Mouse (Mus musculus): Measurements from ENCODE around the gene Nudt4. TPM values are rescaled to one million over a fixed set of nuclear protein-coding genes. Genes with fewer than 3 reads are reported as not detected.

The Nudt4 gene
- total RNA-seq, 1 experiment: 92.4 TPM

DNA sequence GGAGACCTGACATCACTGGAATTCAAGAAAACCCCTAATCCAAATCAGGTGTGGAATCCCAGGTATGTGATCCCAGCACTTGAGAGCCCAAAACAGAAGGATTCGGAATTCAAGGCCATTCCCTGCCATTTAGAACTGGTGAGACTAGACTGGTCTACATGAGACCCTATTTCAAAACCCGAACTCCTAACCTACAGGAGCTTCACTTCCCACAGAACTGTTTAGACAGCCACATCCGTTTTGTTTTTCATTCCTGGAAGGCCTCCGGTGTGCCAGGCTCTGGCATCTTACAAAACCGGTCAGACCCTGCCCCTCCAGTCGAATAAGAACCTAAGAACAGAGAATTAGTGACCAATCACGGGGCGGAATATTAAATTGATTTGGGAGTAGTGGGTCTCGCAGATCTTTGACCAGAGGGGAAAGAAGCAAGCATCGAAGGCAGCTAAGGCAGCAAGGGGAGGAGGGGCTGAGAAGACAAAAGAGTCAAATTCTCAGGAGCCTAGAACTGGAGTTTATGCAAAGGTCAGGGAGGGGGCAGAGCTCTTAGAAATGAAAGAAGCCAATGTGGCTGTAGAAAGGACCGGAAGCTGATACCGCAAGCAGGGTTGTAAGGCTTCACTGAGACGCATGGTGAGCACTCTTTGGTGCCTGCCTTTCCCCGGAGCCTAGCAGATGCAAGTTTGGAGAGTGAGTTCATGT, 1.4 kb upstream of the Nudt4 start:
- Histone ChIP-seq H3K9ac (ENCODE audit: insufficient read depth, low read depth, low read length, poor library complexity, severe bottlenecking) (no peak overlapping the region; the same call in 1 of the 2 replicates), H3K4me3 (ENCODE audit: insufficient read depth in 1 of 2, low read depth in 1 of 2, low read length in 2 of 2, poor library complexity in 1 of 2, severe bottlenecking in 1 of 2) (peak overlapping the region in 1 of 2 experiments; percentile 1; a peak in 2 of 4 replicates), H3K9me3 (ENCODE audit: control insufficient read depth, insufficient read depth, low read depth, low read length) (no peaks in the 10 kb centered on the region), H3K4me1 (ENCODE audit: control insufficient read depth in 2 of 2, insufficient read depth in 2 of 2, low read length in 2 of 2, poor library complexity in 1 of 2) (peaks cover 12 to 18% of the 10 kb centered on the region in 2 experiments), H3K27ac (ENCODE audit: insufficient read depth, low read depth, low read length, poor library complexity, severe bottlenecking) (peak overlapping the region; percentile 48; the same call in 1 of the 2 replicates), H3K36me3 (ENCODE audit: control insufficient read depth, insufficient read depth, low read length, poor library complexity, severe bottlenecking) (peaks cover 1% of the 10 kb centered on the region)
- in situ Hi-C loops (cut with MboI; ENCODE audit: low sequenced_read_pairs in 2 of 2, unreplicated experiment in 2 of 2): loop anchor here in 1 of 2 experiments (25.0 kb wide), 1 partner anchor 322 kb away; no protein-coding TSS in a partner anchor
- peak; percentile 70 for DNase-seq (ENCODE audit: low read depth, low spot score)
- TF ChIP-seq ZNF384 (IDR thresholded peaks at IDR 0.05; ENCODE audit: low read depth, low read length): 0 out of 2 replicates have a peak, but pooled peaks have one; percentile 17
- no peak for TF ChIP-seq HCFC1 (IDR thresholded peaks at IDR 0.05; ENCODE audit: borderline replicate concordance, insufficient read depth, low read length)
- no peak for TF ChIP-seq MAFK (IDR thresholded peaks at IDR 0.05; ENCODE audit: insufficient read depth, low read depth, low read length)
- TF ChIP-seq CHD2 (IDR thresholded peaks at IDR 0.05; ENCODE audit: low read depth, low read length): 0 out of 2 replicates have a peak, but pooled peaks have one; percentile 39
- TF ChIP-seq ZC3H11A (IDR thresholded peaks at IDR 0.05; ENCODE audit: borderline replicate concordance, low read depth, low read length): no peak

DNA sequence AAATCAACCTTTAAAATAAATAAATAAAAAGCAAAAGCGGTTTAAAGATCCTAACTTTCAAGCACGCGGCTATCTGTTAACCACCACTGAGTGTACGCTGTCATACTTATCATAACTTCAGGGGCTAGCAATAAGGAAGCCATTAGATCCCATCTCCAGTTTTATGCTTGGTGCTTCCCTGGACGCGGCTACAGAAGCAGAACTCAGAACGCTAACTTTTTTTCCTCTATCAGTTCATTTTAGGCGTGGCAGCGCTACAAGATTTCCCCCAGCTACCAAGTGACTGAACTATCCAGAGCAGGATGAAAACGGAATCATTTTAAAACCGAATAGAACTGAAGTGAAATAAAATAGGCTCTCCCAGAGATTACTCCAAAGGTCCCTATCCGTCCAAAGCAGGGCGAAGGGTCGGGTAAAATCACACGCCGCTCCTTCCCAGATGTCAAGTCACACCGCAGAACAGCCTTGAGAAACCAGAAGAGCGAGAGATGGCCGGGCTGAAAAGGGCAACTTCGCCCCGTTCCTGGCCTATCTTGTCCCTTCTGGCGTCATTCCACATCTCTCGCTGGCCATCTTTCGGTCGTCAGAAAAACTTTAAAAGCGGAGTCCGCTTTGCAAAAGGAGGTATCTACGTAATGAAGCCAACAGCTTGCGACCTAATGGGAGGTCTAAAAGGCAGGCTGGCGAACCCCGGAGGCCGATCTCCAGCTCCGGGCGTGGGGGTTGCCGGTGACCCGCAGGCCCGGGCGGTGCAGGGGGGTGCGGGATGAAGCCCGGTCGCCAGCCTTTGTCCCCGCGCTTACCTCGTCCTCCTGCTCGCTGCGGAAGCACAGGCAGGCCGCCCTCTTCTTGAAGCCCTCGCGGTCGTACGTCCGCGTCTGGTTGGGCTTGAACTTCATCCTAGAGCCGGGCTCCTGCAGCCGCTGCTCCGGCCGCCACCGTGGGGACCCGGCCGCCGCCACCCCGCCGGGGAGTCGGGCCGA, 796 bp downstream of the Nudt4 start:
- no peaks in the 10 kb centered on the region for H3K9me3 ChIP-seq (ENCODE audit: control insufficient read depth, insufficient read depth, low read depth, low read length)
- DNase-seq (ENCODE audit: low read depth, low spot score): no peak
- peak overlapping the region; percentile 94 to 97 for H3K4me3 ChIP-seq (ENCODE audit: insufficient read depth in 1 of 2, low read depth in 1 of 2, low read length in 2 of 2, poor library complexity in 1 of 2, severe bottlenecking in 1 of 2)
- in situ Hi-C loops (cut with MboI; ENCODE audit: low sequenced_read_pairs in 2 of 2, unreplicated experiment in 2 of 2): loop anchor here in 1 of 2 experiments (25.0 kb wide), 1 partner anchor 324 kb away; no protein-coding TSS in a partner anchor
- H3K9ac ChIP-seq (ENCODE audit: insufficient read depth, low read depth, low read length, poor library complexity, severe bottlenecking): peak overlapping the region; percentile 82
- H3K36me3 ChIP-seq (ENCODE audit: control insufficient read depth, insufficient read depth, low read length, poor library complexity, severe bottlenecking): peaks cover 3% of the 10 kb centered on the region
- H3K4me1 ChIP-seq (ENCODE audit: control insufficient read depth in 2 of 2, insufficient read depth in 2 of 2, low read length in 2 of 2, poor library complexity in 1 of 2): peaks cover 12 to 25% of the 10 kb centered on the region in 2 experiments
- TF ChIP-seq HCFC1 (IDR thresholded peaks at IDR 0.05; ENCODE audit: borderline replicate concordance, insufficient read depth, low read length) (no peak), ZNF384 (IDR thresholded peaks at IDR 0.05; ENCODE audit: low read depth, low read length) (no peak), CHD2 (IDR thresholded peaks at IDR 0.05; ENCODE audit: low read depth, low read length) (no peak), MAFK (IDR thresholded peaks at IDR 0.05; ENCODE audit: insufficient read depth, low read depth, low read length) (no peak)
- H3K27ac ChIP-seq (ENCODE audit: insufficient read depth, low read depth, low read length, poor library complexity, severe bottlenecking): peak overlapping the region; percentile 62; the same call in 1 of the 2 replicates

DNA sequence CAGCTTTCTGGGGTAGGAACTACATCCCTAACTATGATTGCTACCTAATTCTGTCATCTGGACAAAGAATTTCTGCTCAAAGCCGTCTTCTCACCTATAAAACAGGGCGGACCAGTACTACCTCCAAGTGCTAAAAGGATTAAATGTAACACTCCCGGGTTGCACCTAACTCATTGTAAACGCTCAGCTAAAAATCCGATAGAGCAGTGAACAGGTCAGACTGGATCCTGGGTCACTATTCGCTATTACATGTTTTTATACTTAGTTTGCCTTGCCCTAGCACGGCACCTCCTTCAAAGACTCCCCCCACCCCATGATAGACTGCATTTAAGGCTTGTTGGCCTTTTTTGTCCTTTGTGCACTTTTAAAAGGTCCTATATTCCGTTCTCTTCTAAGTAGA, 1.6 kb downstream of the Nudt4 start:
- TF ChIP-seq HCFC1 (IDR thresholded peaks at IDR 0.05; ENCODE audit: borderline replicate concordance, insufficient read depth, low read length) (no peak), ZNF384 (IDR thresholded peaks at IDR 0.05; ENCODE audit: low read depth, low read length) (no peak), MAFK (IDR thresholded peaks at IDR 0.05; ENCODE audit: insufficient read depth, low read depth, low read length) (no peak)
- in situ Hi-C loops (cut with MboI; ENCODE audit: low sequenced_read_pairs in 2 of 2, unreplicated experiment in 2 of 2): loop anchor here in 1 of 2 experiments (25.0 kb wide), 1 partner anchor 325 kb away; no protein-coding TSS in a partner anchor
- Histone ChIP-seq H3K27ac (ENCODE audit: insufficient read depth, low read depth, low read length, poor library complexity, severe bottlenecking) (no peak overlapping the region), H3K4me1 (ENCODE audit: control insufficient read depth in 2 of 2, insufficient read depth in 2 of 2, low read length in 2 of 2, poor library complexity in 1 of 2) (peaks cover 9 to 23% of the 10 kb centered on the region in 2 experiments), H3K9ac (ENCODE audit: insufficient read depth, low read depth, low read length, poor library complexity, severe bottlenecking) (peak overlapping the region; percentile 57; the same call in 1 of the 2 replicates), H3K4me3 (ENCODE audit: insufficient read depth in 1 of 2, low read depth in 1 of 2, low read length in 2 of 2, poor library complexity in 1 of 2, severe bottlenecking in 1 of 2) (peak overlapping the region; percentile 94 to 97), H3K36me3 (ENCODE audit: control insufficient read depth, insufficient read depth, low read length, poor library complexity, severe bottlenecking) (peaks cover 6% of the 10 kb centered on the region), H3K9me3 (ENCODE audit: control insufficient read depth, insufficient read depth, low read depth, low read length) (no peaks in the 10 kb centered on the region)
- no peak for DNase-seq (ENCODE audit: low read depth, low spot score)

DNA sequence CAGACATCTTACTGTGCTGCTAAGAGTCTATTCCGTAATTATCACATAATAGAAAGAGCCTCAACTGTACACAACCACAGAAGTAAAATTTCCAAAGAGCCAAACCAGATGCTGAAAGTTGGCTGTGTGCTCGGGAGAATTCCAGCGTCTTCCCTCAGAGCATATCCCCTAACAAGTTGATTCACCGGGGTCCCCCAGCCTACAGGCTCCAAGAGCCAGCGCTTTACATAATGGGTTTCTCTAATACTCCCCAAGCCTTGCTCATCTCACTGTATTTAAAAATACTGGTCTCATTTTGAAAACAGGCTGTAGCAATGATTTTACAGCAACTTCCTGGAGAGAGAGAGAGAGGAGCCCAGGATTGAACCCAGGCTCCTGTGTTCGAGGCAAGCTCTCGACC, 2.3 kb downstream of the Nudt4 start:
- in situ Hi-C loops (cut with MboI; ENCODE audit: low sequenced_read_pairs in 2 of 2, unreplicated experiment in 2 of 2): loop anchor here in 1 of 2 experiments (25.0 kb wide), 1 partner anchor 326 kb away; no protein-coding TSS in a partner anchor
- no peak for DNase-seq (ENCODE audit: low read depth, low spot score)
- H3K9ac ChIP-seq (ENCODE audit: insufficient read depth, low read depth, low read length, poor library complexity, severe bottlenecking): peak overlapping the region; percentile 42; the same call in 1 of the 2 replicates
- no peaks in the 10 kb centered on the region for H3K9me3 ChIP-seq (ENCODE audit: control insufficient read depth, insufficient read depth, low read depth, low read length)
- TF ChIP-seq ZC3H11A (IDR thresholded peaks at IDR 0.05; ENCODE audit: borderline replicate concordance, low read depth, low read length) (no peak), HCFC1 (IDR thresholded peaks at IDR 0.05; ENCODE audit: borderline replicate concordance, insufficient read depth, low read length) (no peak), ZNF384 (IDR thresholded peaks at IDR 0.05; ENCODE audit: low read depth, low read length) (no peak), CHD2 (IDR thresholded peaks at IDR 0.05; ENCODE audit: low read depth, low read length) (no peak), MAFK (IDR thresholded peaks at IDR 0.05; ENCODE audit: insufficient read depth, low read depth, low read length) (no peak)
- peak overlapping the region; percentile 42 to 97; a peak in 3 of 4 replicates for H3K4me3 ChIP-seq (ENCODE audit: insufficient read depth in 1 of 2, low read depth in 1 of 2, low read length in 2 of 2, poor library complexity in 1 of 2, severe bottlenecking in 1 of 2)
- no peak overlapping the region for H3K27ac ChIP-seq (ENCODE audit: insufficient read depth, low read depth, low read length, poor library complexity, severe bottlenecking)
- H3K4me1 ChIP-seq (ENCODE audit: control insufficient read depth in 2 of 2, insufficient read depth in 2 of 2, low read length in 2 of 2, poor library complexity in 1 of 2): peaks cover 9 to 20% of the 10 kb centered on the region in 2 experiments
- peaks cover 6% of the 10 kb centered on the region for H3K36me3 ChIP-seq (ENCODE audit: control insufficient read depth, insufficient read depth, low read length, poor library complexity, severe bottlenecking)
